Mouse (Mus musculus) olfactory bulb, adult 2 months (tissue): Measurements from ENCODE around the gene Lsm12. TPM values are rescaled to one million over a fixed set of nuclear protein-coding genes. Genes with fewer than 3 reads are reported as not detected.

Experiments
- H3K27ac ChIP-seq: fragments of 200-500 bp; 2 replicates; pipeline ENCODE4 v1.5.1; 2012; ENCODE audit warnings: low read depth, low read length; ENCODE audit not compliant: insufficient read depth
- H3K4me1 ChIP-seq: fragments of 200-500 bp; 2 replicates; pipeline ENCODE4 v1.6.1; 2012; ENCODE audit warnings: low read length; ENCODE audit not compliant: control insufficient read depth, insufficient read depth
- H3K4me3 ChIP-seq: fragments of 200-500 bp; 2 replicates; pipeline ENCODE4 v1.5.1; 2012; ENCODE audit warnings: mild to moderate bottlenecking, low read depth, low read length, moderate library complexity; ENCODE audit not compliant: insufficient read depth
- CTCF ChIP-seq: fragments of 200-500 bp; IDR thresholded peaks from 2 replicates; pipeline ENCODE4 v1.5.1; 2012; ENCODE audit warnings: low read depth, mild to moderate bottlenecking, low read length, moderate library complexity; ENCODE audit not compliant: insufficient read depth
- POLR2A ChIP-seq: fragments of 200-500 bp; IDR thresholded peaks from 2 replicates; pipeline ENCODE4 v1.6.1; 2012; ENCODE audit warnings: mild to moderate bottlenecking, low read depth, low read length, moderate library complexity; ENCODE audit not compliant: insufficient read depth
- WGBS: fragments of 180-500 bp; shearing (Covaris S2); methylation state at CpG from one replicate; pipeline ENCODE4 v1.1.7; 2018; 5-methylcytosine and 5-hydroxymethylcytosine counted together
- polyA plus RNA-seq: library from polyadenylated mRNA; stranded (reverse); fragments of >200 nt; gene quantifications from 2 replicates; pipeline ENCODE4 v1.2.4, GENCODE M21; 2012; ENCODE audit warnings: low replicate concordance; ENCODE audit not compliant: missing spikeins, insufficient read depth, insufficient read length

The Lsm12 gene
- polyA plus RNA-seq, 1 experiment, result not detected

GRCm38 (mm10) chr11:102225221-102225620 is 40.1 kb upstream of the Lsm12 start:
- no peak overlapping the region for H3K27ac ChIP-seq
- H3K4me1 ChIP-seq, result peaks cover 68% of the 10 kb centered on the region
- peak overlapping the region; percentile 24; the same call in 1 of the 2 replicates for H3K4me3 ChIP-seq
- no peak for TF ChIP-seq CTCF
- no peak for TF ChIP-seq POLR2A
- WGBS, result 22% methylated on average over 5 of the region's 5 CpGs

- TF ChIP-seq CTCF (no peak), POLR2A (no peak)
- Histone ChIP-seq H3K4me3 (peak overlapping the region; percentile 24), H3K4me1 (peaks cover 74% of the 10 kb centered on the region), H3K27ac (no peak overlapping the region)
- WGBS, result 12% methylated on average over 22 of the region's 22 CpGs
Observed at GRCm38 (mm10) chr11:102224686-102225085, 39.6 kb upstream of the Lsm12 start.

- H3K4me1 ChIP-seq, result peaks cover 87% of the 10 kb centered on the region
- H3K27ac ChIP-seq, result no peak overlapping the region
- WGBS, result 28% methylated on average over 6 of the region's 6 CpGs
- TF ChIP-seq POLR2A (no peak), CTCF (0 out of 2 replicates have a peak, but pooled peaks have one; percentile 30)
- H3K4me3 ChIP-seq, result no peak overlapping the region
Observed at GRCm38 (mm10) chr11:102223166-102223565, 38.1 kb upstream of the Lsm12 start.

- Histone ChIP-seq H3K27ac (no peak overlapping the region), H3K4me3 (no peak overlapping the region), H3K4me1 (peaks cover 90% of the 10 kb centered on the region)
- 34% methylated on average over 8 of the region's 8 CpGs for WGBS
- TF ChIP-seq POLR2A (no peak), CTCF (no peak)
Observed at GRCm38 (mm10) chr11:102221954-102222351, 36.9 kb upstream of the Lsm12 start.

GRCm38 (mm10) chr11:102221243-102221953 is 36.3 kb upstream of the Lsm12 start:
- H3K4me3 ChIP-seq, result no peak overlapping the region
- H3K27ac ChIP-seq, result no peak overlapping the region
- peaks cover 89% of the 10 kb centered on the region for H3K4me1 ChIP-seq
- TF ChIP-seq CTCF (no peak), POLR2A (no peak)
- WGBS, result 62% methylated on average over 8 of the region's 8 CpGs

- WGBS, result 53% methylated on average over 6 of the region's 6 CpGs
- TF ChIP-seq POLR2A (no peak), CTCF (no peak)
- H3K27ac ChIP-seq, result no peak overlapping the region
- no peak overlapping the region for H3K4me3 ChIP-seq
- peaks cover 90% of the 10 kb centered on the region for H3K4me1 ChIP-seq
Observed at GRCm38 (mm10) chr11:102220451-102220850, 35.4 kb upstream of the Lsm12 start.

- Histone ChIP-seq H3K27ac (peak overlapping the region; percentile 94), H3K4me1 (peaks cover 86% of the 10 kb centered on the region), H3K4me3 (no peak overlapping the region)
- TF ChIP-seq CTCF, result no peak
- no peak for TF ChIP-seq POLR2A
- 43% methylated on average over 4 of the region's 4 CpGs for WGBS
Observed at GRCm38 (mm10) chr11:102219994-102220346, 34.9 kb upstream of the Lsm12 start.

- H3K27ac ChIP-seq, result peak overlapping the region; percentile 94
- TF ChIP-seq POLR2A, result no peak
- TF ChIP-seq CTCF, result no peak
- peak overlapping the region; percentile 30 for H3K4me3 ChIP-seq
- WGBS, result 37% methylated on average over 14 of the region's 14 CpGs
- H3K4me1 ChIP-seq, result peaks cover 86% of the 10 kb centered on the region
Observed at GRCm38 (mm10) chr11:102219247-102219993, 34.3 kb upstream of the Lsm12 start.

GRCm38 (mm10) chr11:102218783-102219182 is 33.7 kb upstream of the Lsm12 start:
- peak overlapping the region; percentile 52 for H3K4me3 ChIP-seq
- peak overlapping the region; percentile 94 for H3K27ac ChIP-seq
- WGBS, result 0% methylated on average over 10 of the region's 10 CpGs
- TF ChIP-seq CTCF, result no peak
- peak; percentile 86 for TF ChIP-seq POLR2A
- H3K4me1 ChIP-seq, result peaks cover 87% of the 10 kb centered on the region
